Mouse (Mus musculus): ENCODE data around the gene Slc27a2. TPM values are rescaled to one million over a fixed set of nuclear protein-coding genes. Genes with fewer than 3 reads are reported as not detected.
"Not testable (repeated sequence)": the region's sequence is repeated elsewhere in the genome, so short reads cannot be mapped to it uniquely, and the experiment has no call there.

Gene Slc27a2
- polyA plus RNA-seq, 1 experiment from 2014 or later, result 5.2 TPM

- 90% methylated on average over 7 of the region's 7 CpGs for WGBS
- no peak overlapping the region for H3K4me3 ChIP-seq (replicated peaks)
- no peaks in the 10 kb centered on the region for H3K27me3 ChIP-seq
- H3K4me1 ChIP-seq, result 0 out of 2 replicates have a peak, but pooled peaks cover 2% of the 10 kb centered on the region
- H3K9me3 ChIP-seq, result no peaks in the 10 kb centered on the region
- no peak overlapping the region for H3K27ac ChIP-seq
- no peaks in the 10 kb centered on the region for H3K36me3 ChIP-seq (replicated peaks)
- no peak overlapping the region for H3K9ac ChIP-seq
- no peak for ATAC-seq (ENCODE audit: low FRiP score)
- no peak overlapping the region for H3K4me2 ChIP-seq
Measured at GRCm38 (mm10) chr2:126596347-126597072, 44.3 kb downstream of the Slc27a2 start.

GRCm38 (mm10) chr2:126597279-126598241 is 45.4 kb downstream of the Slc27a2 start:
- no peak overlapping the region for H3K4me2 ChIP-seq
- no peak for ATAC-seq (ENCODE audit: low FRiP score)
- no peaks in the 10 kb centered on the region for H3K36me3 ChIP-seq (replicated peaks)
- H3K27me3 ChIP-seq, result no peaks in the 10 kb centered on the region
- no peak overlapping the region for H3K9ac ChIP-seq
- 0 out of 2 replicates have a peak, but pooled peaks cover 2% of the 10 kb centered on the region for H3K4me1 ChIP-seq
- no peak overlapping the region for H3K4me3 ChIP-seq (replicated peaks)
- H3K27ac ChIP-seq, result no peak overlapping the region
- no peaks in the 10 kb centered on the region for H3K9me3 ChIP-seq
- WGBS, result 88% methylated on average over 20 of the region's 20 CpGs

- no peaks in the 10 kb centered on the region for H3K36me3 ChIP-seq (replicated peaks)
- H3K27ac ChIP-seq, result no peak overlapping the region
- 0 out of 2 replicates have a peak, but pooled peaks cover 2% of the 10 kb centered on the region for H3K4me1 ChIP-seq
- WGBS, result 62% methylated on average over 2 of the region's 2 CpGs
- no peak overlapping the region for H3K9ac ChIP-seq
- H3K27me3 ChIP-seq, result no peaks in the 10 kb centered on the region
- H3K4me3 ChIP-seq (replicated peaks), result no peak overlapping the region
- no peak for ATAC-seq (ENCODE audit: low FRiP score)
- no peaks in the 10 kb centered on the region for H3K9me3 ChIP-seq
- H3K4me2 ChIP-seq, result no peak overlapping the region
Measured at GRCm38 (mm10) chr2:126598359-126598758, 46.2 kb downstream of the Slc27a2 start.

GRCm38 (mm10) chr2:126599005-126599404 is 46.8 kb downstream of the Slc27a2 start:
- ATAC-seq (ENCODE audit: low FRiP score), result no peak
- Histone ChIP-seq H3K4me3 (replicated peaks) (no peak overlapping the region), H3K4me1 (0 out of 2 replicates have a peak, but pooled peaks cover 2% of the 10 kb centered on the region), H3K4me2 (no peak overlapping the region), H3K9me3 (no peaks in the 10 kb centered on the region), H3K27ac (no peak overlapping the region), H3K36me3 (replicated peaks) (no peaks in the 10 kb centered on the region), H3K27me3 (no peaks in the 10 kb centered on the region), H3K9ac (no peak overlapping the region)
- 23% methylated on average over 3 of the region's 3 CpGs for WGBS

- WGBS, result 84% methylated on average over 14 of the region's 14 CpGs
- 0 out of 2 replicates have a peak, but pooled peaks cover 2% of the 10 kb centered on the region for H3K4me1 ChIP-seq
- H3K36me3 ChIP-seq (replicated peaks), result no peaks in the 10 kb centered on the region
- no peaks in the 10 kb centered on the region for H3K9me3 ChIP-seq
- no peak overlapping the region for H3K27ac ChIP-seq
- H3K4me2 ChIP-seq, result no peak overlapping the region
- H3K9ac ChIP-seq, result no peak overlapping the region
- no peak overlapping the region for H3K4me3 ChIP-seq (replicated peaks)
- no peaks in the 10 kb centered on the region for H3K27me3 ChIP-seq
- ATAC-seq (ENCODE audit: low FRiP score), result no peak
Measured at GRCm38 (mm10) chr2:126600533-126600932, 48.3 kb downstream of the Slc27a2 start.

GRCm38 (mm10) chr2:126601918-126602600 is 49.9 kb downstream of the Slc27a2 start:
- Histone ChIP-seq H3K36me3 (replicated peaks) (no peaks in the 10 kb centered on the region), H3K9ac (no peak overlapping the region), H3K4me3 (replicated peaks) (no peak overlapping the region), H3K9me3 (no peaks in the 10 kb centered on the region), H3K27me3 (no peaks in the 10 kb centered on the region), H3K4me1 (0 out of 2 replicates have a peak, but pooled peaks cover 2% of the 10 kb centered on the region), H3K4me2 (no peak overlapping the region), H3K27ac (no peak overlapping the region)
- ATAC-seq (ENCODE audit: low FRiP score), result no peak
- 87% methylated on average over 14 of the region's 14 CpGs for WGBS

- Histone ChIP-seq H3K4me3 (replicated peaks) (no peak overlapping the region), H3K9me3 (no peaks in the 10 kb centered on the region), H3K4me2 (no peak overlapping the region), H3K9ac (no peak overlapping the region), H3K27ac (no peak overlapping the region), H3K4me1 (no peaks in the 10 kb centered on the region), H3K27me3 (no peaks in the 10 kb centered on the region), H3K36me3 (replicated peaks) (no peaks in the 10 kb centered on the region)
- ATAC-seq (ENCODE audit: low FRiP score), result no peak
- 90% methylated on average over 15 of the region's 15 CpGs for WGBS
Measured at GRCm38 (mm10) chr2:126606061-126606687, 54.0 kb downstream of the Slc27a2 start.

- ATAC-seq (ENCODE audit: low FRiP score), result no peak
- Histone ChIP-seq H3K27me3 (no peaks in the 10 kb centered on the region), H3K4me1 (no peaks in the 10 kb centered on the region), H3K27ac (no peak overlapping the region), H3K9ac (no peak overlapping the region), H3K4me2 (no peak overlapping the region), H3K36me3 (replicated peaks) (no peaks in the 10 kb centered on the region), H3K4me3 (replicated peaks) (no peak overlapping the region), H3K9me3 (no peaks in the 10 kb centered on the region)
- WGBS, result 75% methylated on average over 4 of the region's 4 CpGs
Measured at GRCm38 (mm10) chr2:126606688-126607062, 54.5 kb downstream of the Slc27a2 start.

GRCm38 (mm10) chr2:126607553-126608203 is 55.5 kb downstream of the Slc27a2 start:
- 77% methylated on average over 10 of the region's 10 CpGs for WGBS

GRCm38 (mm10) chr2:126609600-126609999 is 57.4 kb downstream of the Slc27a2 start:
- H3K4me3 ChIP-seq (replicated peaks); H3K9ac ChIP-seq: not testable (repeated sequence)
- WGBS, result 80% methylated on average over 12 of the region's 12 CpGs

More at GRCm38 (mm10) chr2:126607553-126608203, 55.5 kb downstream of the Slc27a2 start:
- Histone ChIP-seq H3K9me3 (no peaks in the 10 kb centered on the region), H3K4me1 (no peaks in the 10 kb centered on the region), H3K9ac (no peak overlapping the region), H3K27ac (no peak overlapping the region), H3K4me3 (replicated peaks) (no peak overlapping the region), H3K27me3 (no peaks in the 10 kb centered on the region), H3K4me2 (no peak overlapping the region), H3K36me3 (replicated peaks) (no peaks in the 10 kb centered on the region)
- ATAC-seq (ENCODE audit: low FRiP score), result no peak

GRCm38 (mm10) chr2:126615355-126615754 is 63.1 kb downstream of the Slc27a2 start:
- Histone ChIP-seq H3K27me3 (no peaks in the 10 kb centered on the region), H3K4me1 (peaks cover 5% of the 10 kb centered on the region; the same call in 1 of the 2 replicates), H3K36me3 (replicated peaks) (no peaks in the 10 kb centered on the region), H3K9ac (no peak overlapping the region), H3K27ac (no peak overlapping the region), H3K4me2 (no peak overlapping the region), H3K4me3 (replicated peaks) (no peak overlapping the region), H3K9me3 (no peaks in the 10 kb centered on the region)
- WGBS, result 96% methylated on average over 3 of the region's 3 CpGs
- no peak for ATAC-seq (ENCODE audit: low FRiP score)

More at GRCm38 (mm10) chr2:126609600-126609999, 57.4 kb downstream of the Slc27a2 start:
- H3K4me2 ChIP-seq; H3K27ac ChIP-seq; ATAC-seq (ENCODE audit: low FRiP score); H3K9me3 ChIP-seq; H3K27me3 ChIP-seq; H3K4me1 ChIP-seq; H3K36me3 ChIP-seq (replicated peaks): not testable (repeated sequence)
